Mouse (Mus musculus): Measurements from ENCODE around the gene Adck1. TPM values are rescaled to one million over a fixed set of nuclear protein-coding genes. Genes with fewer than 3 reads are reported as not detected.
"Not testable (repeated sequence)": the region's sequence is repeated elsewhere in the genome, so short reads cannot be mapped to it uniquely, and the experiment has no call there.

Gene Adck1
- total RNA-seq, 2 experiments from 2014 or later = 18.7 to 19.1 TPM

DNA sequence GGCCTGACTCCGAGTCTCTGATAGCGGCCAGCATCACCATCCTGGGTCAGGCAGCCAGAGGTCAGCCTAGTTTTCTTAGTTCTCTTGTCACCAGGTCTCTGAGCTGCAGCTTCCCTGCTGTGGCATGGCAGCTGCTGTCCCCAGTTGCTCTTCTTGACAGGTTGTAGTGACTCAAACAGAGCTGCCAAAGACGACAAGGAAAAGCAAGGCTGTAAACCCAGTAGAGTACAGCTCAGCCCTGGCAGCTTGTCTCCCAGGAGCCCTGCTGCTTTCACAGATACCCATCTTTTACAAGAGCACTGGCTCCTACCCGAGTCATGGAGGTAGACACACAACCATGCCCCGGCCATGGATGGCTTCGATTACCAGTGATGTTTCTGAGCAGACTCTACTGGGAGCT lies 108.3 kb downstream of the Adck1 start:
- DNase-seq (ENCODE audit: low spot score in 2 of 2) = no peak

DNA sequence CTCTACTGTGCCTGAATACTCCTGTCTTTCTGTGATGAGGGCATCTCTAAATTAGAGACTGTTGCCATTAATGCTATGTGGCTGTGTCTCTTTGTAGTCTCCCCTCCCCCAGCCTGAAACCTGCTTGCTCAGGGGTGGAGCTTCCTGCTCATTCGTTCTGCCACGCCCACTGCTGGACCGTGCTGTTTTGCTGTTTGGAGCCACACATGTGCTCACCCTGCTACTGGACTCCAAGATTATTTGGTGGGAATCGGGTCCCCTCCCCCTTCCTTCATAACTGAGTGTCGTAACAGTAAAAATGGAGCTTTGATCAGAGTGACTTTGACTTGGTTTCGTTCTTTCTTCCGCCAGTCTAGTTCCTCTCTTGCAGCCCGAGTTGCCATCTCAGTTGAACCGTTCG lies 111.5 kb downstream of the Adck1 start:
- not testable (repeated sequence) for DNase-seq (ENCODE audit: low spot score in 2 of 2)

DNA sequence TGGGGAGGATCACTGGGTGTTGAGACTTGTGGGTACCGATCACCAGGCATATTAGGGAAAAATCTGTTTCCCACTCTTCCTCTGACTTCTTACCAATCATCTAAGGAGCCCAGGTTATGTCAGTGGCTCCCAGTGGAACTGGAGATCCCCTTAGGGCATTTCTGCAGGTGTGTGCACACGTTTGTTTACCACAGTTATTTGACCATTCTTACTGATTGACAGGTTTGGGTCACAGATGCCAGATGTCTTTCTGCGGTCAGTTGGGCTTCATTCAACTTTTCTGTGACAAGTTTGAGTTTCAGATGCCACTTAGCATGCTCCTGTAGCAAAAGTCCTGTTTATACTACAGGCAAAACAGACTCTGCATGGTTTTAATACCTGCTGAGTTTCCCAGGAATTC lies 112.5 kb downstream of the Adck1 start:
- no peak for DNase-seq (ENCODE audit: low spot score in 2 of 2)

DNA sequence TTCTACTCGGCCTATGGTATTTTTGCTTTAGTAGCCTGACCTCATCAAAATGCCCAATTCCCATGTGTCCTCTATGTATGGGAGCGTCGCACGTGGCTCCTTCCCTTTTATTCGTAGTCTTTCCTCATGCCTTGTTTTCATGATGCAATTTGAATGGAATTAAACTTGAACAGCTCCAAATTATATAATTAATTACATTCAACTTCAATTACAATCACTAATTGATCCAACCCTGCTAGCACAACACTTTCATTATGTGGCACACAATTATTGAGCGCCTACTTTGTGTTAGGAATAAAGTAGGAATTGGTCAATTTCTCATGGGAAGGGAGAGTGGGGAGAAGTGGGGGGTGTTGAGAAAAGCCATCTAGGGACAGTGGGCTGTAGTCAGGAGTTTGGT lies 113.4 kb downstream of the Adck1 start:
- DNase-seq (ENCODE audit: low spot score in 2 of 2) = no peak

- DNase-seq (ENCODE audit: low spot score in 2 of 2) = no peak
These were observed 115.5 kb downstream of the Adck1 start for GRCm38 (mm10) chr12:88475833-88476232.

DNA sequence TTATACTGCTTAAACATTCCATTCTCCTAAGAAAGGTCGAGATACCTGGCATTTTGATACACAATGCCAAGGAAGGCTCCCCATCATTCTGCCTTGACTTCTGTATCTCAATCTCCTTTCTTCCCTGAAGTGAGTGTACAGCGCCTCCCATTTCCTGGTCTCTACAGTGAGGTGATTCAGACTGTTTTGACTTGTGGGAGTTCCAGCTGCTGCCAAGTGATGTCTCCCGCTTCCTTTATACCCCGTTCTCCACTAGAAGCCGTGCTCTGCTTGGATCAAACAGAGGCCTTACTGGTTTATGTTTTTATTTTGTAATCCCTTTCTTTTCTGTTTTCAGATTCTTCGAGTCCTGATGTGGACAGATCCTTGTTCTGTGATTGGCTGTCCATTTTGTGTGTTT lies 116.3 kb downstream of the Adck1 start:
- DNase-seq (ENCODE audit: low spot score in 2 of 2) = no peak

- DNase-seq (ENCODE audit: low spot score in 2 of 2) = no peak
These were observed 121.3 kb downstream of the Adck1 start for GRCm38 (mm10) chr12:88481657-88482056.

GRCm38 (mm10) chr12:88490881-88491280 lies 130.5 kb downstream of the Adck1 start:
- no peak for DNase-seq (ENCODE audit: low spot score in 2 of 2)

Other genes starting within 250 kb of the Adck1 start
- not detected for gene Gm10436, start 178.4 kb upstream of the Adck1 start, total RNA-seq (2021)
- not detected for gene Gm8332, start 110.5 kb upstream of the Adck1 start, total RNA-seq (2021)
- gene Gm5662, start 86.1 kb upstream of the Adck1 start, total RNA-seq (2021) = not detected
- not detected for gene Gm5039, start 36.5 kb upstream of the Adck1 start, total RNA-seq (2021)